Mouse (Mus musculus): ENCODE data around the gene Gm19426.

Gm19426 gene

DNA sequence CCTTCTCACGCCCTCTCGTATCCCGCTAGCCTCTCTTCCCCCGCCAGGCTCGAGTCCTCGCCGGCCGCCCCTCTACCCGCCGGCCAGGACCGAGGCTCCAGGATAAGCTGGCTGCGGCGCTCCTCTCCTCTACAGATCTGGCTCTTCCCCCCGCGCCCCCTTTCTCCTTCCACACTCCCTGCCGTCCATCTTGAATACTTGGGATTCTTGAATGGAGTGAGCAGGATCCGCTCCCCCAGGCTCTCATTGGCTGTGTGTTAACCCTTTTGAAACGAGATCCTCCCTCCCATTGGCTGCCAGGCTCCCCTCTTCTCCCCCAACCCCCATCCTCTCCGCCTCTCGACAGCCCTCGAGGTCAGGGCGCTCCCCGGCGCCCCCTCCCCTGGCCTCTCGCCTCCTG lies at the start of gene Gm19426:
Gene Gm19426, minus strand, starts transcription at position 95 of the 400 bp plus-strand sequence.
- DNase-seq (ENCODE audit: low spot score): peak; percentile 84

DNA sequence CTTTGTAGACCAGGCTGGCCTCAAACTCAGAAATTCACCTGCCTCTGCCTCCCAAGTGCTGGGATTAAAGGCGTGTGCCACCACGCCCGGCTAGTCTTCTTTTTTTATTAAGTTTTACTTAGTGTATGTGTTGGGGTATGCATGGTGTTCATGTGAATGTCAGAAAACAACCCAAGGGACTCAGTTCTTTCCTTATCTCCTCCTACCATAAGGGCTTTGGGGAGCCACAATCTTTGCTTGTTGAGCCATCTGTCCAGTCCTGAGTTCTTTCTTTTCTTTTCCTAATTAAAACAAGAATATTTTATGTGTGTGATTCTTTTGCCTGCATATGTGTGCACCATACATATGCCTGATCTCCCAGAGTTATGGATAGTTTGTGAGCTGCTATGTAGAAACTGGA lies 49.7 kb upstream of the Gm19426 start:
- no peak for DNase-seq (ENCODE audit: low spot score)

DNA sequence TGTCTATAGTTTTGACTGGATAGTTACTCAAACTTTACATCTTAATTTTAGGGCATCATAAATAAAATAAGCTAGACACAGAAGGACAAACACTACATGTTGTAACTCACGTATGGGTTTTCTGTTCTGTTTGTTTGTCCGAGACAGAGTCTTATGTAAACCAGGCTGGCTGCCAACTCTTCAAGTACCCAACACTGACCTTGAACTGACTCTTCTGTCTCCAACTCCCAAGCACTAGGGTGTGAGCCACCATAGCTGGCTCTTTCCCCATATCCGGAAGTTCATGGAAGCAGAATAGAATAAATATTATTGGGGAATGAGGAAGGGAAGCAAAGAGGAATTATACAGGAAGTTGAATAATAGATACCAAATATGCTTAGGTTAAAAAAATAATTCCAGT lies 49.1 kb upstream of the Gm19426 start:
- no peak for DNase-seq (ENCODE audit: low spot score)

DNA sequence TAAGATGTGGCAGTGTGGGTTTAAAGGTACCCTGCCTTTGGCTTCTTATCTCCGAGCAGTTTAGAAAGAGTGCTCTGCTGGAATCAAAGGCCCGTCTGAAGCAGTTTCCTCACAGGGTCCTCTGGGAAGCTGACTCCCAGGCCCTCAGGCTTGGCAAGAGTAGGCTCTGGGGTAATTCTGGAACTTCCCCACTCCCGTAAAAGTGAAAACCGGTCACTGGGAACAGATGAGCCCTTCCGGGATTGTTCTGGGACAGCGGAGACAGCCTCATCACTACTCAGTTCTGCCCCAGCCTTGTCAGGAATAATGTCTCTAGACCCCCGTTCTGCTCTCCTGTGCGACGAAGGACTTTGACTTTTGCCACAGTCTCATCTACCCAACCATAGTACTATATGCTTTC lies 47.0 kb upstream of the Gm19426 start:
- DNase-seq (ENCODE audit: low spot score): no peak

GRCm38 (mm10) chr2:84788316-84788715 lies 44.9 kb upstream of the Gm19426 start:
- no peak for DNase-seq (ENCODE audit: low spot score)

DNA sequence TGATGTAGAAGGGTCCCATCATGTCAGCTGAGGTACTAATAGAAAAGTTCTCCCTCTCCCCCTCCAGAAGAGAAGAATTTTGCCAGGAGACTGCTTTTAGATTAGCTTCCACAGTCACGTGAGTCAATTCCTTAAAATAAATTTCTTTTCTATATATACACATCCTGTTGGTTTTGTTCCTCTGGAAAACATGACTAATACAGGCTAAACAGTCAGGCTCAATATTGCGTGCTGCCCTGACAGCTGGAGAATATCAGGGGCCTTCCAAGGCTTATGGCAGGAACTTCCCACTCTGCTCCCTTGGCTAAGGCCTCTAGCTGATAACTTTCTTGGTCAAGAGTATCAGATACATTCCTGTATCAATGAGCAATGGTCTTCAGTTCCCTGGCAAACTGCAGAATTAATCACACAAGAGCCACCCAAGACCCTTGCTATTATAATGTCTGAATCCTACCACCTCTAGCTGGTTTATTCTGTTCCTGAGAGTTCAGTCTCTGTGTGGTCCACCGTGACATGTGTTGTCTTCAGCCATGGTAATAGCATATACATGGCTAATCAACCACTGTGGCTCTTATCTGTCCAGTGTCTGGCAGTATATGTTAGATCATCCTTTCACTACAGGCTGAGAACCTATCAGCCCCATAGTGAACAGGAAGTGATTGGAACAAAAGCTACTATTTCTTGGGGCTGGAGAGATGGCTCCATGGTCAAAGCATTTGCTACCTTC lies 40.5 kb upstream of the Gm19426 start:
- no peak for DNase-seq (ENCODE audit: low spot score)

- DNase-seq (ENCODE audit: low spot score): no peak
Observed at GRCm38 (mm10) chr2:84783315-84783714, 39.9 kb upstream of the Gm19426 start.

DNA sequence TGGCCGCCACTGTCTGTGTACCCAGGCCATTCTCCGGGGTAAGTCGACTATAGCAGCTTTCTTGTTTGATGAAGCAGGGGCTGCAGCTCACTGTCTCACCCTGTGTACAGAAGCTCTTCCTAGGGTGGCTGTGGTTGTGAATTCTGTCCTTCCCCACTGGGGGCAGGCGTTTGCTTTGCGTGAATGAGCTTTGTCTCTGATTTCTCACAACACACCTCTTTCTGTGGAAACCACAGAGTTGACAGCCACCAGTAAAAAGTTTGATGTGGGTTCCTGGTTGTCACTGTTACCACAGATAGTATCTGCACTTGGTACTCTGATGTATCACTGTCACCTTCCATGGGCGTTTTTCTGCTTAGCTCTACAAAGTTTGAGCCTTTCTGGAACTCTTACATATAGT lies 35.8 kb upstream of the Gm19426 start:
- DNase-seq (ENCODE audit: low spot score): no peak

- DNase-seq (ENCODE audit: low spot score): no peak
Observed at GRCm38 (mm10) chr2:84777706-84778105, 34.3 kb upstream of the Gm19426 start.

- DNase-seq (ENCODE audit: low spot score): no peak
Observed at GRCm38 (mm10) chr2:84775665-84776064, 32.2 kb upstream of the Gm19426 start.

GRCm38 (mm10) chr2:84775241-84775640 lies 31.8 kb upstream of the Gm19426 start, which contains the start of gene Serping1:
Serping1 (minus strand) TSS chr2:84775444.
- DNase-seq (ENCODE audit: low spot score): no peak

DNA sequence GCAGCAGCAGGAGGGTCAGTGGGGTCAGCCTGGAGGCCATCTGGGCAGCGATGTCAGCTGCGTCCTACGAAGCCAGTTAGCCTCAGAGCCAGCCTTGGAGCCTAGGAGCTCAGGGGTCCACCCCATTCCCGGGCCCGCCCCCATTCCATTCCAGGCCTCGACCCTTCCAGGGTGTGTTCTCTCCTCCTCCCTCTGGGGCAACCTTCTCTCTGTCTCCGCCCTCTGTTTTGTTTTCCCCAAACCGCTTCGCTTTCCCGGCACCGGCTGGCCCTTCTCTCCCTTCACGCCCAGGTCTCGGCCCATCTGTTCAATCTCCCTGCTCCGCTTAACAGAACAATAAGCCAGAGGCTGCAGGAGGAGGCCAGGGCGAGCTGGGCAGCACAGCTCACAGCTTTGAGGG lies 31.3 kb upstream of the Gm19426 start:
- peak; percentile 81 for DNase-seq (ENCODE audit: low spot score)

GRCm38 (mm10) chr2:84773195-84773594 lies 29.7 kb upstream of the Gm19426 start:
- DNase-seq (ENCODE audit: low spot score): no peak

GRCm38 (mm10) chr2:84772454-84772853 lies 29.0 kb upstream of the Gm19426 start:
- DNase-seq (ENCODE audit: low spot score): no peak

- no peak for DNase-seq (ENCODE audit: low spot score)
Observed at GRCm38 (mm10) chr2:84770501-84770900, 27.0 kb upstream of the Gm19426 start.

DNA sequence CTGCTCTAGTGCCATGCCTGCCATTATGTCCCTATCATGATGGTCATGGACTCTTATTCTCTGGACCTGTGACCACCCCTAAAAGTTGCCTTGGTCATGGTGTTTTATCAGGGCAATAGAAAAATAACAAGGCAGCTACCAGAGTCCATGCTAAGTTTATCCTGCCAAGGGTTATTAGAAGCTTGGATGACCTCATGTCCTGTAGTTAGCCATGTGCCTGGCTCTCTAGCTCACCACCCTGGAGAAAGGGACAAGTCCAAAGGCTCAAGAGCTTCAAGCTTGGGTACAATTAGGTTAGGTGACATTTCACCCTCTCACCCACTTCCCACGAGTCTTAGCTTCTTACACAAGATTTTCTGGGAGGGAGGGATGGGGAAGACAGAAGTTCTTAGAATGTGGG lies 19.4 kb upstream of the Gm19426 start:
- DNase-seq (ENCODE audit: low spot score): no peak

- DNase-seq (ENCODE audit: low spot score): no peak
Observed at GRCm38 (mm10) chr2:84762295-84762694, 18.8 kb upstream of the Gm19426 start.

- no peak for DNase-seq (ENCODE audit: low spot score)
Observed at GRCm38 (mm10) chr2:84761840-84762239, 18.4 kb upstream of the Gm19426 start.

DNA sequence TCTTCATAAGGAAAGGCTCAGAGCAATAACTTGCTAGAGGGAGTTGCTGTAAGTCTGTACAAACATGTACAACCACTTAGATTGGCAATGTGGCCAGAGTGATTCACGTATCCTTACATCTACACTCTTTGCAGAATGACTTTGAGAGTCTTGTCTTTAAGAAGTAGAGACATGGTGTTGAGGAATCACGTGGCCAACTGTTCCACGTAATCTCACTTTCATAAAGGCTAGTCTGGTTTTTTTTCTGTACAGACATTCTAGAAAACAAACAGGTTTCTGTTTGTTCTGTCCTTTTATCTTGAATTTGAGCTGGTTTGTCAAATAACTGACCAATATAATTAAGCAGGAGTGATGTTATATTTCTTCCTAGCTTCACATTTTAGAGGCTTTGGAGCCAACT lies 17.9 kb upstream of the Gm19426 start:
- no peak for DNase-seq (ENCODE audit: low spot score)

DNA sequence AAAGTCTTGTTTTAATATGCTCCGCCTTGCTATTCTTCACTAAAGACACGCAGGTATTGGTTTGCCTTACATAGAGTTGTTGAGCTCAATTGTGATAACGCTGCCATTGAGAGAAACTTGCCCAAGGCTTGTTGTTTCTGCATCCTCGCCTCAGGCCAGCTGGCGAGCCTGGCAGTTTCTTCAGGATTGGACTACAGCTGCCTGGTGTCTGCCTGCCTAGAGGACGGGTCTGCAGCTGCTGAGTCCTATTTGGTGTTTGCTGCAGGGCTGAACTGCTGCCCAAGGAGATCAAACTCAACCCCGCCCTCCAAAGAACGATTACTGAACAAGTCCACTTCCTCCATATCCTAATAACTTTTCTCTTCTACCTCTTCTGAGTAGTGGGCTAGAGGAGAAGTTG lies 17.3 kb upstream of the Gm19426 start:
- no peak for DNase-seq (ENCODE audit: low spot score)

GRCm38 (mm10) chr2:84758542-84759127 lies 15.2 kb upstream of the Gm19426 start:
- DNase-seq (ENCODE audit: low spot score): no peak

DNA sequence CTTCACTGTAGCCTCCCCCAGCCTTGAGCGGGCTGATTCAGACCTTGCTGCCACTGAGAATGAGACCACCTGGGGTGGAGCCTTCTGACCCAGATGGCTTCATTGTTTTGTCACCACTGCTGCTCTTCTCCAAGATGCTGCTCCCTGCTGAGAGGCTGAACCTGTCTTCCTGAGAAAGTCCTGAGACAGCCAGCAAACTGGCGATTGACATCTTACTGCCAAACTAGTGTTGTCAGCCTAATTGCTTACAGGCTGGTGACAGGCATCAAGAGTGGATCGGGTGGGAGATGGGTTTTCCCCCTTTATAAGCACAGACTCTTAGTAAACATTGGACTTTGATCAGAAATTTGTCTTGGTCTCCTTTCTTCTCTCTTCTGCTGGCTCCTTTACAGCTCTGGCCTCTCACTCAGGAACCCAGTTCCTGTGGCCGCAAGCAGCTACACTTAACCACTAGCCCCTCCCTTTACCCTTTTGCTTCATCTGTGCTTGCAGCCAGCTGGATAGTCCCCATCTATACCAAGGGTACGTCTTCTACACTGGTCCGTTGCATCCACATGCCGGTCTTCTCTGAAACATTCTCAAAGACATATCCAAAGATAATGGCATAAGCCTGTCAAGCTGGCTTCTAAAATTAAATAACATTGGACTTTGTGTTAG lies 13.7 kb upstream of the Gm19426 start:
- DNase-seq (ENCODE audit: low spot score): no peak

GRCm38 (mm10) chr2:84756245-84756644 lies 12.8 kb upstream of the Gm19426 start:
- no peak for DNase-seq (ENCODE audit: low spot score)
